Mouse (Mus musculus) cerebellum, adult 9-10 months (tissue): ENCODE results near the gene Rbm44.

Experiments
- DNase-seq: peaks from one replicate; pipeline ENCODE4 v3.0.0; 2022

Rbm44 gene

DNA sequence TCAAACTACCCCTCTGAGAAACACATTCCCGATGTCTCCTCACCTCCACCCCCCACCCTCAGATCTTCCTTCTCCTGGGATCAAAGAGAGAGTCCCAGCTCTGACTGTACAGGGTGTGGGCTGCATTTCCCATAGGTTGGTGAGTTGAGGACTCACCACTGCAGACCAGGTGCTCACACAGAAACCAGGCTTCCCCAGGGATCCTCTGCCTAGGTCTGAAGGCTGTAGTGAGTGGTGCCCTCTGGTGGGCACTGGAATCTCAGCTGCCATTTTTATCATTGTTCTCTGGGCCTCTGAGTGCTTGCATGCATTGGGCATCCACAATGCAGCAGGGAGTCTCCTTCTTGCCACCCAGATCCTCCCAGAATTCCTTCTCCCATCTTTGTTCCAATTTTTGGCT is 66.2 kb downstream of the Rbm44 start:
- peak; percentile 38 for DNase-seq

DNA sequence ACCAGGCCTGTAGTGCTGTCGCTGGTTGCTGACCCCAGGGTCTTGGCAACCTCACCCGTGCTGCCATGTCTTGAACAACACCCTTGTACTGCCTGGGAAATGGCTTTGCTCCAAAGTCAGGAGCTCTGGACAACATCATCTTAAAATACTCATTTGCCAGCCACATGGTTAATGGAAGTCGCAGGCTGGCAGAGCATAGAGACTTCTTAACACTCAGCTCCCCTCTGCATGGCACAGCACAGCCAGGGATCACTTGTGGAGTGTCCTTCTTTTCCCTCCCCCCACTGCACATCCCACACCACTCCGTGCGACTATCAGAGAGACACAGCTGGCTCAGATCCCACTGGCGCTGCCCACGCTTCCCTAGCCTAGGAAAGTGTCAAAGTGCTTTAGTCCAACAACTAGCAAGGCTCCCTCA is 66.7 kb downstream of the Rbm44 start:
- no peak for DNase-seq

DNA sequence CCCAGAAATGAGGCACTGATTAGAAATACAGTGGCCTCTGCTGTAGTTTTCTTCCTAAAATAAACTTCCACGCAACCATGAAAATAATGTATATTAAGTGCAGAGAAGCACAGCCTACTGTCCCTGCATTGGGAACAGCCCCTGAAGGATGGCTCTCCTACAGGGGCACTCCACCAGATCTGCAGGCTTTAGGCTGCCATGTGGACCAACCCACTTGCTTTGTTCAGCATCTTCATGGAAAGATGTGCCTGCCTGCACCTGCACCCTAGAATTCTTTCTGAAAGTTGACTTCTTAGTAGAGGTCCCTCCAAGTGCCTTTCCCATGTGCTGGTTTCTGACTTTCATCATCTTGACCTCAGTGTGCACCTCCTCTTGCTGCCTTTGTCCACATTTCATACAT is 70.4 kb downstream of the Rbm44 start:
- no peak for DNase-seq

DNA sequence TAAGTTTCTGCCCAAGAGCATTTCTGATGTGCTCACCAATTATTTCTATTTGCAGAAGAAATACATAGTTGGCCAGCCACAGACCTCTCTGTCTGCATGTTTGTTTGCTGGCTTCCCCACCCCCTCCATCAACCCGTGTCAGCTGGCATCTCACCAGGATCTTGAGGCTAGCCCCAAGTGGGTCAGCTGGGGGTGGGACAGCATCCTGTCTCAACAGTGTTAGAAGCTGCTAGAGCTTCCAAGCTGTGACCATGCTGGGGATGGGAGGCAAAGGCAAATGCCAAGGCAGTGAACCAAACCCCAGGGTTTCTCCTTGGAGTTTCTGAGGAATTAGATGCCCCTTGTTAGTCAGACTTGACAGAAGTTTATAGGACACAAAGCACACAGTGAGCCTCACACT is 71.1 kb downstream of the Rbm44 start:
- peak; percentile 19 for DNase-seq

DNA sequence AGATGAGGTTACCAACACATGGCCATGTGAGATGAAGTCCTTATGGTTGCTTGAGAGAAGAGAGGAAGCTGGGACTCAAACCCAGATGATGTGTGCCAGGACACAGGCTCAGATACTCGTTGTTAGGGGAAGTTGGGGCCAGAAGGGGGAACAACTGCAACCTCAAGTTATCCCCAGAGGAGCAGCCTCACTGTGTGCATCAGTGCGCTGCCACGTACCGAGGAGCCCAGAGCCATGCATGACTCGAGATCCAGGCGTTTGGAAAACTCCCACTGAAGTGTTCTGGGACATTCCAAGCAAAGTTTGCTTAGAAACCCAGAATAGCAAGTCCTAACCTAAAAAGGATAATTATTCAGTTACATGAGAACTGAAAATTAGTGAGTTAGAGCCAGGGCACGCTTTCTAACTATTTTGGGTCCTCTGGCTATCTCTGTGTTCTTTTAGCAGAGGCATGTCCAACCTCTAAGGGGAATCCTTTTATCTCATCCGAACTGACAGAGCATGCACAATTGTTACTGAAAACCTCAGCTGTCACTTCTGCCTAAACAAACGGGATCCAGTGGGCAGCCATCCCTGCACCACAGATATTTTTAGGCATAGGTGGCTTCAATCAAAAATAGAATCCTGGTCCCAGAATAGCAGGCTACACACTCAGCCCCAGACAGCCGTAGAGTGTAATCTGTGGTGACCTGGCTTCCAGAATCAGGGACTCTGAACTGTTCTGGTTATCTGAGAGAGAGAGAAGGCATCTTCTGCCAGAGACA is 71.8 kb downstream of the Rbm44 start:
- no peak for DNase-seq

DNA sequence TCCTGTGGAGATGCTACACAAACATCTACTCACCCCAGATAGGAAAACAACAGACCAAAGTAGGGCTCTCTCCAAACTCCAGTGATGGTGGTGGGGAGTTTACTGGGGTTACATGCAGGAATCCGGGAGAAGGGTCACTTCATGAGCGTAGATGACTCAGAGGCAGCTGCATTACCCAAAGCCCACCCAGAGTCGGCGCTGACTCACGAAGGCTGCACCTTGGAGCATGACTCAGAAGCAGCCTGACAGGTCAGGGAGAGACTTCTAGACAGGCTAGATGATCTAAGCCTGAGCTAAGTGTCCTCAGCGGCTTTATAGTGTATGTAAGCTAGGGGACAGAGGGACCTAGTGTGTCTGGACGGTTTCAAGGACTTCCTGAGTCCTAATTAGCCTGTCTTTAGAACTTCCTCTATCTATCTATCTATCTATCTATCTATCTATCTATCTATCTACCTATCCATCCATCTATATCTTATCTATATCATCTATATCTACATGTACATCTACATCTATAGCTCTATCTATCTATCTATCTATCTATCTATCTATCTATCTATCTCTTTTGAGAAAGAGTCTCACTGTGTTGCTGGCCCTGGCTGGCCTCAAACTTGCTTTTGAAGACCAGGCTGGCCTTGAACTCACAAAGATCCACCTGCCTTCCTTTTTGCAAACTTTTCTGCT is 74.9 kb downstream of the Rbm44 start:
- no peak for DNase-seq

DNA sequence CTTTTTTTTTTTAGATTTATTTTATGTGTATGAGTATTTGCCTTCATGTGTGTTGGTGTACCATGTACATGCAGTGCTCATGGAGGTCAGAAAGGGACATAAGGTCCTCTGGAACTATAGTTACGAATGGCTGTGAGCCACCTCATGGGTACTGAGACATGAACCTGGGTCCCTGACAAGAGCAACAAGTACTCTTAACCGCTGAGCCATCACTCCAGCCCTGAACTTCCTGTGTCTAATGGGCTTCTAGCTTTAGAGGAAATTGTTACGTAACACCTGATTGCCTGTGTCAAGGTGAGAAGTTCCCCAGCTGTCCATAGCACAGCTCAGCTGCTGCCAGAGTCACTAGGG is 75.4 kb downstream of the Rbm44 start:
- no peak for DNase-seq
